Mouse (Mus musculus) embryonic facial prominence, embryonic 11.5 days (tissue): Measurements from ENCODE around the gene Slc9a8. TPM values are rescaled to one million over a fixed set of nuclear protein-coding genes. Genes with fewer than 3 reads are reported as not detected.

Experiments
- ATAC-seq: fragments of 200-750 bp; cut with Nextera tagmentation; replicated peaks from 2 replicates; pipeline ENCODE4 v1.8.0; 2017; ENCODE audit warnings: low read depth; ENCODE audit not compliant: insufficient number of reproducible peaks, low FRiP score, low TSS enrichment
- DNase-seq: peaks from one replicate; pipeline ENCODE4 v3.0.0-alpha.2; 2015; ENCODE audit warnings: low spot score
- H3K27ac ChIP-seq: fragments of 300-500 bp; sonication (generic); replicated peaks from 2 replicates; pipeline ENCODE4 v1.5.1; 2014; ENCODE audit warnings: mild to moderate bottlenecking, low read depth, low read length, control low read depth
- H3K27me3 ChIP-seq: fragments of 300-500 bp; sonication (generic); 2 replicates; pipeline ENCODE4 v1.6.1; 2014; ENCODE audit warnings: mild to moderate bottlenecking, low read length, moderate library complexity, mixed read lengths; ENCODE audit not compliant: control insufficient read depth, insufficient read depth
- H3K36me3 ChIP-seq: fragments of 300-500 bp; sonication (generic); replicated peaks from 2 replicates; pipeline ENCODE4 v1.6.1; 2014; ENCODE audit warnings: low read depth, mild to moderate bottlenecking, low read length, moderate library complexity, mixed read lengths; ENCODE audit not compliant: control insufficient read depth, insufficient read depth
- H3K4me1 ChIP-seq: fragments of 300-500 bp; sonication (generic); 2 replicates; pipeline ENCODE4 v1.6.1; 2014; ENCODE audit warnings: low read length, mixed read lengths; ENCODE audit not compliant: control insufficient read depth, insufficient read depth
- H3K4me2 ChIP-seq: fragments of 300-500 bp; sonication (generic); 2 replicates; pipeline ENCODE4 v1.6.1; 2014; ENCODE audit warnings: low read depth, mild to moderate bottlenecking, control low read depth, low read length, moderate library complexity
- H3K4me3 ChIP-seq: fragments of 300-500 bp; sonication (generic); 2 replicates; pipeline ENCODE4 v1.5.1; 2014; ENCODE audit warnings: low read depth, low read length, control low read depth
- H3K9ac ChIP-seq: fragments of 300-500 bp; sonication (generic); replicated peaks from 2 replicates; pipeline ENCODE4 v1.6.1; 2014; ENCODE audit warnings: mild to moderate bottlenecking, control low read depth, low read length
- H3K9me3 ChIP-seq: fragments of 300-500 bp; sonication (generic); replicated peaks from 2 replicates; pipeline ENCODE4 v1.6.1; 2016; ENCODE audit warnings: mild to moderate bottlenecking, low read length, inconsistent platforms, mixed read lengths; ENCODE audit not compliant: control insufficient read depth
- WGBS: fragments of 180-500 bp; shearing (Covaris S2); extraction: QIAGEN DNeasy Blood & Tissue Kit; methylation state at CpG from one replicate; pipeline ENCODE4 v1.1.7; 2014; 5-methylcytosine and 5-hydroxymethylcytosine counted together
- polyA plus RNA-seq: library from polyadenylated mRNA; unstranded; fragments of >200 nt; fragmentation: Nextera tagmentation; extraction: Ambion mirVana; gene quantifications from 2 replicates; pipeline ENCODE4 v1.2.1, GENCODE M21; 2014

The Slc9a8 gene
- polyA plus RNA-seq, 1 experiment from 2014 or later = 13.5 TPM

DNA sequence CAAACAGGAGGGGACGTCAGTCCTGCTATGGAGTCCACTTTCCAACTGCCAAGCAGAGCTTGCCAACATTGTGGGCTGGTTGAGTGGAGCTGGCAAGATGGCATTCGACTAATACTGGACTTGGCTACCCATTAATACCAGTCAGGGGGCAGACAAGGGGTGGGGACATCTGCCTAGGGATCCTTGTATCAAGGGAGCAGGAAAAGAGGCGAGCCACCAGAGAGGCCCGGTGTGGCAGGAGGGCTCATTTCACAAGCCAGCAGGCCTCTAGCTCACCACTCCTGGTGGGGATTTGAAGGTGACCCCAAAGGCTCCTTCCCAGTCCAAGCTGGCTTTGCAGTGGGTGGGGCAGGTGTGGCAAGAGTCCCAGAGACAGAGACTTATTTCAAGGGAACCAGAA is 61.2 kb downstream of the Slc9a8 start:
- Histone ChIP-seq H3K9ac (no peak overlapping the region), H3K4me1 (no peaks in the 10 kb centered on the region), H3K27ac (no peak overlapping the region), H3K27me3 (no peaks in the 10 kb centered on the region), H3K4me3 (no peak overlapping the region), H3K9me3 (no peaks in the 10 kb centered on the region), H3K36me3 (peaks cover 3% of the 10 kb centered on the region), H3K4me2 (no peak overlapping the region)
- WGBS = 89% methylated on average over 4 of the region's 4 CpGs
- ATAC-seq (no peak), DNase-seq (no peak)

DNA sequence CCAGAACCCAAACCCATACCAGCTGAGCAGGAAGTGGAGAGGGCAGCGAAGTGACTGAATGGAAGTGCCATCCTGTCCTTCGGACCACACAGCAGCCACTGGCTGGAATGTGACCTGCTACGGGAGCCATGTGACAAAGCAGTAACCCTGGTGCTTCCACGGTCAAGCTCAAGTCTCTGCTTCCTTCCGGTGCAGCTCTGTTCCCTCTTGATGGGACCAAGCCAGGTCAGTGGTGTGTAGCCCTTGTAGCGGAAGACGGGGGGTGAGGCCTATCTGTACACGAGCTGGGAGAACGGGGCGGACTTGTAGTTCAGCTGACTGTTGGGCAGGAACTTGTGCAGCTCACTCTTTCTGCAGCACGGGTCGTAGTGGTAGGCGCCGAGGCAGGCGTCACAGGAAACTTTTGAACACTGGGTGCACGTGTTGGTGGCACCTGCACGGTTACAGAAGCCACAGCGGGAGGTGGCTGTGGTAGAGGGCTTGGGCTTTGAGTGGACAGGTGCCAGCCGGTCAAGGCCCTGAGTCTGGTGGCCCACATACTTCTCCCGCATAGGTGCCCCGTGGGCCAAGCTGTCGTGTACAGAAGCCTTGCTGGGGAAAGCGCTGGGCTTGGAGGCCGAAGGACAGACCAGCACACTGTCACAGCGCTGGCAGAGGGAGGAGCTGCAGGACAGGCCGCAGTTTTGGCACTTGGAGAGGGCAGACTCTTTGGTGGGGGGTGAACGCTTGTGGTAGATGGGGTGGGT is 61.7 kb downstream of the Slc9a8 start:
- ATAC-seq = no peak
- 93% methylated on average over 27 of the region's 27 CpGs for WGBS

DNA sequence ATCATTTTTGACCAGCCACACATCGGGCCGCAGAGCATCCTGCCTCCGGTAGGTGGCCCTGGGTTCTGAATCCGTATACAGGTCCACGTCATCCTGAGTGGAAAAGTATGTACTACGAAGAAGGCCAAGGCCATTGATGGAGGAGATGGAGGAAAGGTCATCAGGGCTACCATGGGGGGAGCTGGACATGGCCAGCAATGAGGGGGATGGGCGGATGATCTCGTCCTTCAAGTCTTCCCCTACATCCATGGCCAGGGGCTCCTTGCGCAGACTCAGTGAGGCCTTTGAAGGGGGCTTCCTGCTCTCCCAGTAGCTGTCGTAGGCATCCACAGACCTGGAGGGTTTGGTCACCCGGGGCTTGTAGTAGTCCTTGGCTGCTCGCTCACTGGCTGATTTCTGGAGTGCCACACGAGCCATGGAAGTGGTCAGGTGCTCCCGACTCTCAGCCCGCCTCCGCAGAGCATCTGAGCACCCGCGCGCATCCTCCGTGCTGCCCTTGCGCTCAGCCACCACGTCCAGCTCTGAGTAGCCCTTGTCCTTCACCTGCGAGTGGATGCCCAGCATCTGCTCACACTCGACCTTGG is 62.4 kb downstream of the Slc9a8 start:
- no peaks in the 10 kb centered on the region for H3K9me3 ChIP-seq
- no peak overlapping the region for H3K4me3 ChIP-seq
- H3K4me1 ChIP-seq = no peaks in the 10 kb centered on the region
- WGBS = 96% methylated on average over 24 of the region's 24 CpGs
- no peak overlapping the region for H3K4me2 ChIP-seq
- ATAC-seq (no peak), DNase-seq (no peak)
- H3K36me3 ChIP-seq = peaks cover 3% of the 10 kb centered on the region
- H3K9ac ChIP-seq = no peak overlapping the region
- no peaks in the 10 kb centered on the region for H3K27me3 ChIP-seq
- no peak overlapping the region for H3K27ac ChIP-seq

More for the DNA sequence above, 61.7 kb downstream of the Slc9a8 start:
- H3K4me1 ChIP-seq = no peaks in the 10 kb centered on the region
- peaks cover 3% of the 10 kb centered on the region for H3K36me3 ChIP-seq
- no peak overlapping the region for H3K9ac ChIP-seq
- no peak overlapping the region for H3K27ac ChIP-seq
- no peaks in the 10 kb centered on the region for H3K9me3 ChIP-seq
- H3K4me2 ChIP-seq = no peak overlapping the region
- DNase-seq = no peak
- no peak overlapping the region for H3K4me3 ChIP-seq
- no peaks in the 10 kb centered on the region for H3K27me3 ChIP-seq

DNA sequence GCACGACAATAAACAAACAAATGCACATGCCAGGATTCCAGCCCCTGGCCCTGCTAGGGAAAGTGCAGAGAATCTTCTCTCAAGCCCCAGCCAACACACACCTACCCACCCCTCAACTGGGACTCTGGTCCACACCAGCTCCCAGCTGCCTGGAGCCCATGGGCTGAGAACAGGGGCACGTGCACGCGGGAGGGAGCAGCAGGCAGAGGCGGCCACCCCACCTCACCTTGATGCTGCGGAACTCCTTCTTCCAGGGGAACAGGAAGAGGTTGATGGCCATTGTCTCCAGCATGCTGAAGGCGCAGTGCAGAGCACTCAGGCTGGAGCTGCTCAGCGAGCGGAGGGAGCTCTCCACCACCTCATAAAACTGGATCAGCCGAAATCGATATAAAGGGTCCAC is 63.4 kb downstream of the Slc9a8 start:
- WGBS = 93% methylated on average over 11 of the region's 11 CpGs
- H3K4me1 ChIP-seq = no peaks in the 10 kb centered on the region
- H3K9me3 ChIP-seq = no peaks in the 10 kb centered on the region
- DNase-seq = no peak
- no peak overlapping the region for H3K9ac ChIP-seq
- no peak overlapping the region for H3K4me2 ChIP-seq
- H3K27ac ChIP-seq = no peak overlapping the region
- no peak overlapping the region for H3K4me3 ChIP-seq
- peaks cover 3% of the 10 kb centered on the region for H3K36me3 ChIP-seq
- no peaks in the 10 kb centered on the region for H3K27me3 ChIP-seq
- no peak for ATAC-seq

DNA sequence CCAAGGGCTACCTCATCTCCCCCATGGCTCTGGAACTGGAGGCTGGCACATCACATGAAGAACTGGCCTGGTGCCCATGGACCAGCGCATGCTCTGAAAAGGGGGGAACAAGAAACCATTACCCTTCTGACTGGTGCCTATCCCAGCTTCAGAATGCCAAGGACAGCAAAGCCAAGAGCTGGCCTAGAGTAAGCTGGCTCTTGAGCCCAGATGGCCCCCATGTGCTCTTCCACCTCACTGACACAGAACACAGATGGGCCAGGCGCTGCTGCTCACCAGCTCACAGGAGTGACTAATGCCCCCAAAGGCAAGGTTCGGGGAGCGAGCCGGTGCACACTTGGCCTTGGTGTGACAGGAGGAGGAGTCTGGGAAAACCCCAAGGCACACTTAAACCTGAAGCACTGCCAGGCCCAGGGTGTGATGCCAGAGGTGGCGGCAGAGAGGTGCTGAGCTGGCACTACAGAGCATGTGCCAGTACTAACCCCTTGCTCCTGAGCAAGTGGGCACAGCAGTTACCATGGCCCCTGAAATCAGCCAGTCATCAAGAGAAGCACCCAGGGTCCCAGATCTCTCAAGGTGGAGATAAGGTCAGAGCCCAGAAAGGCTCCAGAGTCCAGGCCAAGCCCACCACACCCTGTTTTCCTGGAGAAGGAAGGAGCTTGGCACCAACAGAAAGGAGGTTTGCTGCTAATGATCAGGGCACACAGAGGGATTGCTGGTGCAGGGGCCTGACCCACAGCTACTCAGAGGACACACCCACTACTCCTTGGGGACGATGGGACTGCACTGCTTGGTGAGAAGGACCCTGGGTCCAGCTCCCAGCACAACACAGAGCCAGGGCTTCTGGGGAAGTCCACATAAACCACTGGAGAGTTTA is 64.2 kb downstream of the Slc9a8 start:
- Histone ChIP-seq H3K9me3 (no peaks in the 10 kb centered on the region), H3K4me2 (no peak overlapping the region), H3K36me3 (peaks cover 3% of the 10 kb centered on the region), H3K27me3 (no peaks in the 10 kb centered on the region), H3K4me1 (no peaks in the 10 kb centered on the region), H3K27ac (no peak overlapping the region), H3K9ac (no peak overlapping the region), H3K4me3 (no peak overlapping the region)
- DNase-seq (no peak), ATAC-seq (no peak)
- WGBS = 89% methylated on average over 7 of the region's 7 CpGs

DNA sequence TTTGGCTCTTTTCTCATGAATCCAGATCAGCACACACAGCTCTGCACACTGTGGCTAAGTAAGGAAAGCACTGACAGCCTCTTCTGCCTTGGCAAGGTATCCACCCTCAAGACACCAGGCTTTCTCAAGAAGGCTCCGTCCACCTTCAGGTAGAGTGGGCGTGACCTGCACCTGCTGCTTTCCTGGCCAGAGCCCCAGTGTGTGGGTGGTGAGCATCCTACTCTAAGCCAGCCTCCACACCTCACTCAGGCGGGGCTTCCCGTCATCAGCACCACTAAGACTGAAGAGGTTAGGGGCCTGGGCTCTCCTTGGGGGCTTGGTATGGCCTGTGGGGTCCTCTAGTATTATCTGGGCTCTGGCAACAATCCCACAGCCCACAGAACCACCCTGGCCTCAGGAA is 65.1 kb downstream of the Slc9a8 start:
- no peaks in the 10 kb centered on the region for H3K9me3 ChIP-seq
- no peak overlapping the region for H3K27ac ChIP-seq
- no peak overlapping the region for H3K4me2 ChIP-seq
- ATAC-seq (no peak), DNase-seq (no peak)
- H3K9ac ChIP-seq = no peak overlapping the region
- no peaks in the 10 kb centered on the region; the same call in 1 of the 2 replicates for H3K4me1 ChIP-seq
- WGBS = 79% methylated on average over 4 of the region's 4 CpGs
- no peak overlapping the region for H3K4me3 ChIP-seq
- H3K36me3 ChIP-seq = peaks cover 3% of the 10 kb centered on the region
- no peaks in the 10 kb centered on the region for H3K27me3 ChIP-seq

DNA sequence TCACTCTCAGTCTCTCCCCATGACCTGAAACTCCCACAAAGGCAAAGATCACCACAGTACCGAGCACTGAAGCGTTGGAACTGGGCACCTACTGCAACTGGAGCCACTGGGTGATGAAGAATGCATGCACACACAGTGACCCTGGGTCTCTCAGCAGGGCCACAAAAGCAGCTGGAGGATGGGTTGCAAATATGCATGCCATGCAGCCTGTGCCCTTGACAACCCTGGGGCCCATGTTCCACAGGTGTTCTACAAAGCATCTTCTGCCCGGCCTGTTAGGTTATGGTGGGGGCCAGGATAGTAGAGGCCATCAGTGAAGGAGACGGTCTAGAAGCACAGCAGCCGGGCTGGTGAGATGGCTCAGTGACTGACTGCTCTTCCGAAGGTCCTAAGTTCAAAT is 66.0 kb downstream of the Slc9a8 start:
- Histone ChIP-seq H3K27me3 (no peaks in the 10 kb centered on the region), H3K4me1 (peaks cover 3% of the 10 kb centered on the region; the same call in 1 of the 2 replicates), H3K36me3 (peaks cover 3% of the 10 kb centered on the region), H3K27ac (no peak overlapping the region), H3K9ac (no peak overlapping the region), H3K4me2 (no peak overlapping the region), H3K9me3 (no peaks in the 10 kb centered on the region), H3K4me3 (no peak overlapping the region)
- WGBS = 88% methylated on average over 6 of the region's 6 CpGs
- no peak for ATAC-seq
- no peak for DNase-seq

DNA sequence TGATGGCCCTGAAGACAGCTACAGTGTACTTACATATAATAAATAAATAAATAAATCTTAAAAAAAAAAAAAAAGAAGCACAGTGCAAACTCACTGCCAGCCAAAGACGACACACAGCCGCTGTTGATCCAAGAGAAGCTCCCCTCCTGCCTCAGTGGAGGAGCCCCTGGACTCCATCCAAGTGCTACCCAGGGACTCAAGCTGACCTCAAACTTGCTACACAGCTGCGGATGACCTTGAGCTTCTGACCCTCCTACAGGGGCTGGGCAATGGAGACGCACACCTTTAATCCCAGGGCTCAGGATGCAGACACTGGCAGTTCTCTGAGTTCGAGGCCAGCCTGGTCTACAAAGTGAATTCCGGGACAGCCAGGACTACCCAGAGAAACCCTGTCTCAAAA is 66.5 kb downstream of the Slc9a8 start:
- no peaks in the 10 kb centered on the region for H3K27me3 ChIP-seq
- no peak overlapping the region for H3K9ac ChIP-seq
- no peak overlapping the region for H3K27ac ChIP-seq
- no peak overlapping the region for H3K4me3 ChIP-seq
- H3K36me3 ChIP-seq = peaks cover 3% of the 10 kb centered on the region
- H3K9me3 ChIP-seq = no peaks in the 10 kb centered on the region
- H3K4me1 ChIP-seq = peaks cover 3% of the 10 kb centered on the region; the same call in 1 of the 2 replicates
- WGBS = 90% methylated on average over 6 of the region's 6 CpGs
- DNase-seq = no peak
- H3K4me2 ChIP-seq = no peak overlapping the region
- ATAC-seq = no peak
